Mouse (Mus musculus): ENCODE results near the gene Olfr248.
"Not testable (repeated sequence)": the region's sequence is repeated elsewhere in the genome, so short reads cannot be mapped to it uniquely, and the experiment has no call there.

Gene Olfr248

DNA sequence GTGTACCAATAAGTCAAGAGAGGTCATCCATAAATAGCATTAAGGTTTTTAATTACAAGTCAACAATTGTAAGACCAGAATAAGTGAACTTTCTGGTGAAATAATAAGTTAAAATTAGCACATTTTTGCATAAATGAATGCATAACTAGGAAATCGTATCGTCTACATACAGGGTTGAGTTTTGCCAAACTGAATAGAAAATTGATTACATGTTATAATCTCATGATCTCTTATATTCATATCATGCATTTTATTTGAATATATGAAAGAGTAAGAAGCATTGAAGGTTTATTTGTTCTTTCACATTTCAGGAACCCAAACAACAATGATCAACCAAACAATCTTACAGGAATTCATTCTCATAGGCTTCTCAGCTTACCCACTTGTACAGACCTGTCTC is at the start of gene Olfr248:
Gene Olfr248, plus strand, starts transcription at position 301 of the 400 bp plus-strand sequence.
- no peak for DNase-seq (ENCODE audit: low spot score in 2 of 2)

DNA sequence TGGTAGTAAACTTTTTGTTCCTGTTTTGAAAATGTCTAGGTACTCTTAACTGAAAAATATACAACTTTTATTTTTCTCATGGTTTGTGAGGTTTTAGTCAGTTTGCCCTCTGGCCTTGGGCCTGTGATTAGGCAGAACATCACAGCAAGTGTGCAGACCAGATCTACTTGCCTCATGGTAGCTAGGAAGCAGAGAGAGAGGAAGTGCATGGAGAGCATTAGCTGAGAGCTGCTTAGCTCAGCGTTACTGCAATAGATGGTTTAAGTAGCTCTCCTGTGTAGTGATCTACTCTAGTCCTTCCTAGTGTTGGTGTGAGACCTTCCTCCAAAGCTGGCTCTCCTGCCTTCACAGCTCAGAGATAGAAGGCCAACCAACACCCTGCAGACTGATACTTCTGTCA is 37.2 kb upstream of the Olfr248 start:
- not testable (repeated sequence) for DNase-seq (ENCODE audit: low spot score in 2 of 2)

DNA sequence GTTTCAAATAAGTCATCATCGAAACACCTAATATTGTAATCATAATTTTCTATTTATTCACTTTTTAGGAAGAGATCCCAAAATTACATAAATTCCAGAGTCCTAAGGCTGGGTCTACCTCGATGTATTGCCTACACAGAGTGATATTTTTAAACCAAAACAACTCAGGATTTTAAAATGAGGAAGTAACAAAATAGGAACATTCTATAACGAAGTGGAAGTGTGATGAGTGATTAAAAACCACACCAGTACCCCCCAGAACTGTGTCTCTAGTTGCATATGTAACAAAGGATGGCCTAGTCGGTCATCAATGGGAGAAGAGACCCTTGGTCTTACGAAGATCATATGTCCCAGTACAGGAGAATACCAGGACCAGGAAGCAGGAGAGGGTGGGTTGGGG is 36.2 kb upstream of the Olfr248 start:
- no peak for DNase-seq (ENCODE audit: low spot score in 2 of 2)

DNA sequence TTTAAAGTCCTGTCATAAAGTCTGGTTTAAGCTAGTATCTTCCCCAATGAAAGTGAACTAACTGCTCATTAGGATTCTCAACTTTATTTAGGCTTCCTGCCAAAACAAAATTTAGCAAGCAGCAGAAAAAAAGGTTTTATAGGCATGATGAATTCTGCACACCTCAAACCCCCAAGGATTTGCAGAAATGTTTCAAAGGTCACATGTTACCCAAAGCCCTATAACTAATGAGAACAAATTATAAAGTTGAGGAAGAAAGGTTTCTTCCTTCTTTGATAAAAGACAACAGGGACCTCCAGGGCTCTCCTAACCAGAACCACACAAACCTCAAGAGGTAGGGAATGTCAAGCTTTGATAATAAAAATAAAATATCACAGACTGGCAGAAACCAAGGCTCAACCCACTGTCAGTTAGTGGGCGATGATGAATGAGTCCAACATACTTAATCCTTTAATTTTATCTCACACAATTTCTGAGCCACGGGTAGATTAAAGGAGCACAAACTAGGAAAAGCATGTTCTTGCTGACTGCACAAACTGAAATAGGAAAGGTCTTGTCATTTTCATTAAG is 25.9 kb upstream of the Olfr248 start, which contains the start of gene Olfr417:
Gene Olfr417, plus strand, starts transcription at position 241 of the 570 bp plus-strand sequence.
- DNase-seq (ENCODE audit: low spot score in 2 of 2): no peak

DNA sequence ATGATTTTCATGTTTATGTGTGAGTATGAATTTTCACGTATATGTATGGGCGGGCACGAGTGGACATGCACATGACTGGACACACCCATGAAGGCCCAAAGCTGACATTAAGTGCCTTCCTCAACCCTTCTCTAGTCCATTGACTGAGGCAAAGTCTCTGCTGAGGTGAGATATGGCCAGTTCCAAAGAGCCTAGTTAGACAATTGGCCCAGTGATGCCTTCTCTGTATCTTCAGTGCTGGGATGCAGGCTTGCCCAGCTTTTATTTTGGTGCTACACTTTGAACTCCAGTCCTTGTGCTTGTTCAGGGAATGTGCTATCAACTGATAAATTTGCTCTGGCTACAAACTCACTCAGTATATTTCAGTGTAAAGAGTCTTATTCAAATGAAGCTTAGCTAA is 17.0 kb upstream of the Olfr248 start:
- DNase-seq (ENCODE audit: low spot score in 2 of 2): no peak

DNA sequence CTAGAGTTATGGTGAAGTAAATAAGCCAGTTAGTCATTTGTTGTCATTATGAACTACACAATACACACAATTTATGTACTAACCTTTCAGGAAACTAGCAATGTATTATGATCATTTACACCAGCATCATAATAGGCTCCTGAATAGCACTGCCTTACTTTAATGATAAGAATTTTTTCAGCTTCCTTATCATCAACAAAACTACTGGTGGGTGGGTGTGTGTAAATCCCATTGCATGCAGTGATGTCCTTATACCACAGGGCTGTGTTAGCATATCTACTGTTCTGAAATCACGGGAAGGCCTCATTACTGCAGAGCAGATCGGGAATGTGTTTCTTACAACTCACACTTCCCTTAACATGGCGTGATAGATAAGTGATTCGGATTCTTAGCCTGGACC is 32.1 kb downstream of the Olfr248 start:
- DNase-seq (ENCODE audit: low spot score in 2 of 2): no peak

DNA sequence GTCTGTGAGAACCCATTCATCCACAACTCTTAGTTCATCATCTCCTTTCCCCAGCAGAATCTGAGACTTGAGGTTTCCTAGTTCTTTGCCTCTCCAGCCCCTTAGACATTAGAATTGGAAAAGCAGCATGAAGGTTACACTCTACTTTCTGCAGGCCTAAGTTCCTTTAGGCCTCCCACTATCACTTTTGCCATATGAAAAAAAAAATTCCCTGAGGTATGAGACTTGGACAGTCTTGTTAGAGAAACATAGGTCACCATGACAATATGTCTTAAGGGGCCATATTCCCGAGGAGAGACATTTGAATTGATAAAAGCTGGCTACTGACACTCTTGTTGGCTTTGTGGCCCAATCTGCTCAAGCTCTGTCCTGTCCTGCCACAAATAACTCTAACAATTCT is 32.9 kb downstream of the Olfr248 start, which contains the start of gene Olfr414:
Gene Olfr414, plus strand, starts transcription at position 301 of the 400 bp plus-strand sequence.
- no peak for DNase-seq (ENCODE audit: low spot score in 2 of 2)

DNA sequence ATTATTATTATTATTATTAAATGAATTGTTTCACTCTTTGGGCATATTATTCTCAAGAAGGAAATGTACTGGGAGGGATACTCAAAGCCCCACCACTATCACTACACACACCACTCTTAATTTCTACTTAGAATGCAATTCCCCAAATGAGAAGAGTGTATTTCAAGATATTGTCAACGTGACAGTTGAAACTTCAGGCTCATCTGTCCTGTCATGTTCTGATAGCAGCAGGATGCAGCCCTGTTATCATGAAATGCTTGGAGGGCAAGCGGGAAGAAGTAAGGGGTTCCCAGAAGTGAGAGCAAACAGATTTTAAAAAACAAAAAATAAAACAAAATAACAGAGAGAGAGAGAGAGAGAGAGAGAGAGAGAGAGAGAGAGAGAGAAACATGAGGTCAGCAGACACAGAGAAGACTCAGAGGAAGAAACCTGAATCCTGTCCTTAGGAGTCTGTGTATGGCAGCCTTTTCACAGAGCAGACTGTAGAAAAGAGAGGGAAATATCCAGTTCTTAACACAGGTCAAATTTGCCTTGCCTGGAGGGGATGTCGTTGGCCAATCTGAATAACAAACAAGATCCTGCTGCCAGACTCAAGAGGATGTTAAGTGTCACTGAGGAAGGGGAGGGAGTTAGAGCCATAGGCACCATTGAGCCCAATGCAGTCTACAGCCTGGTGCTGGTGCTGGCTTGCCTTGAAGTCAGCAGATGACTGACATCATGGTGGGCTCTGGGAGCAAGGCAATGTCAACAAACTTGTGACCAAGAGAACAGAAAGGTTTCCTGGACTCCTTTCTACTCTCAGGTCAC is 35.5 kb downstream of the Olfr248 start:
- DNase-seq (ENCODE audit: low spot score in 2 of 2): no peak

DNA sequence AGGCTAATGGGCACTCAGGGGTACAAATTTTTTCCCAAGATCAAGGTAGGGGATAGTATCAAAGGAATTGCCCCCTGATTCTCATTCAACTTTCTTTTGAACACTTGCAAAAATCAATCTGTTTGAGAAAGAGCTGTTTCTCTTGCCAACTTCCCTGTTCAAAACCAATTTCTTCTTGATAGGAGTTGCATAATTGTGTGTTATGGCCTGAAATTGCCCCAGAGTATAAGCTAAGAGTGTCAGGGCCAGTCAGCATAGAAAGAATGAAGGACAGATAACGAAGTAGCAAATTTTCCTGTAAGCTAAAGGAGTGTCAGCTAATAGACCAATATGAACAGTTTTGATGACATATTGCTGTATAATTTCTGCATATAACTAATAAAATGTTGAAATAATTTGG is 36.6 kb downstream of the Olfr248 start:
- DNase-seq (ENCODE audit: low spot score in 2 of 2): no peak

DNA sequence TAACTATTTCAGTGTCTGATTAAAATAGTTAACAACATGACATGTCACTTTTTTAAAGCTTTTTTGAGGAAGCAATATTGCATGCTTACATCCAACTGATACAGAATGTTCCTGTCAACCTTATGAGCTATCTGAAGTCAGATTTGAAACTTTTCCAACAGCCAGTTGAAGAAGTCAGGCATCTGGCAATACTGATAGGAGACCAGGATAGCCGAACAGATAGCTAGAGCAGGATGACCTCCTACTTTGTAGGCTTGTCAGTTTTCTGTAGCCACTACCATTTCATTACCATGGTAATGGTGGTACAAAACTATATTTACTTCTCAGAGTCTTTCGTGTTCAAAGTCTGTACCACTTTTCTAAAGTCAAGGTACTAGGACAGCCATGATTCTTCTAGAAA is 37.6 kb downstream of the Olfr248 start:
- no peak for DNase-seq (ENCODE audit: low spot score in 2 of 2)

DNA sequence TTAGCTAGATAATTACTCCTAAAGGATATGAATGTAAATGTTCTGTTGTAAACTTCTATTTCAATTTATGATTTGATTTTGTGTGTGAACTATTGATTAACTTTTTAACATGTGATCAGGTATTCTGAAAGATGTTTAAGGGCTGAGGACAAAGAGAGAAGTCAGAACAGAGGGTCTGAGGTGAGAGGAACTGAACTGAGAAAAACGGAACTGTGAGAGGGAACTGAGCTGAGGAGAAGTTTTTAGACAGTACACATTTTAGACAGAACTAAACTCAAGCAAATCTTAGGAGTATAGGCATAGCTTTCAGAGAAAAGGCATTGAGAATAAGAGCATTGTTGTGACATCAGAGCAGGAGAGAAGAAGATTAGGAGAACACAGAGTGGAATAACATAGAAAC is 43.3 kb downstream of the Olfr248 start:
- DNase-seq (ENCODE audit: low spot score in 2 of 2): no peak

Data from frontal cortex, postnatal 10 days (tissue).